Mouse (Mus musculus) lung, adult 2 months (tissue): ENCODE measurements at regions not wholly inside any gene's neighbourhood (a gene's known extent, or its start where the extent isn't known, plus 50 kb on each side); places are given as distances from the start of the nearest gene placed in this dataset.

Experiments used
- DNase-seq: peaks from one replicate; pipeline ENCODE4 v3.0.0; 2022
- H3K4me1 ChIP-seq: fragments of 200-500 bp; 2 replicates; pipeline ENCODE4 v1.6.1; 2011; ENCODE audit warnings: low read length; ENCODE audit not compliant: control insufficient read depth, insufficient read depth
- H3K4me3 ChIP-seq: fragments of 200-500 bp; replicated peaks from 2 replicates; pipeline ENCODE3; 2011; ENCODE audit warnings: low read depth, mild to moderate bottlenecking, control low read depth, low read length; ENCODE audit errors: extremely low read depth
- CTCF ChIP-seq: fragments of 200-500 bp; IDR thresholded peaks from 2 replicates; pipeline ENCODE4 v1.5.1; 2011; ENCODE audit warnings: mild to moderate bottlenecking, low read length, control low read depth; ENCODE audit not compliant: insufficient read depth
- POLR2A ChIP-seq: fragments of 200-500 bp; IDR thresholded peaks from 2 replicates; pipeline ENCODE4 v1.6.1; 2011; ENCODE audit warnings: low read depth, mild to moderate bottlenecking, control low read depth, low read length, borderline replicate concordance; ENCODE audit errors: extremely low read depth
- WGBS: fragments of 180-500 bp; shearing (Covaris S2); methylation state at CpG from one replicate; pipeline ENCODE4 v1.1.7; 2018; 5-methylcytosine and 5-hydroxymethylcytosine counted together

DNA sequence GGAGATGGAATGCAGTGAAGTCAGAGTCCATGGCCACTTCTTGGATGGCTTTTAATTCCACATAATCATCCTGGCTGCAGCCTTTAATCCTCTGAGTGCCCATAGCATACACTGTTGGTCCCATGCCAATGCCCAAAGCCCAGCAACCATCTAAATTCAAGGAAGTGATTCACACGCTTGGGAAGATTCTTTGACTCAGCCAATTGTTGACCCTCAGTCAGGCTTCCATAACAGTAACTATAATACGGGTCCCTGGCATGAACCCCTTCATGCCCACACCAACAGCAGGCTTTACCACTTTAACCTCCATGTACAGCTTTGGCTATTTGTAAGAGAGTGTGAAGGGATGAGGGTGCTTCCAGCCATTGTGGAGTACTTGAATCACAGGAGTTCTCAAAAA, 521.7 kb downstream of the Ppargc1a start:
- TF ChIP-seq CTCF (no peak), POLR2A (no peak)
- H3K4me3 ChIP-seq, result no peak overlapping the region
- DNase-seq, result no peak
- 74% methylated on average over 2 of the region's 2 CpGs for WGBS
- H3K4me1 ChIP-seq, result no peaks in the 10 kb centered on the region

DNA sequence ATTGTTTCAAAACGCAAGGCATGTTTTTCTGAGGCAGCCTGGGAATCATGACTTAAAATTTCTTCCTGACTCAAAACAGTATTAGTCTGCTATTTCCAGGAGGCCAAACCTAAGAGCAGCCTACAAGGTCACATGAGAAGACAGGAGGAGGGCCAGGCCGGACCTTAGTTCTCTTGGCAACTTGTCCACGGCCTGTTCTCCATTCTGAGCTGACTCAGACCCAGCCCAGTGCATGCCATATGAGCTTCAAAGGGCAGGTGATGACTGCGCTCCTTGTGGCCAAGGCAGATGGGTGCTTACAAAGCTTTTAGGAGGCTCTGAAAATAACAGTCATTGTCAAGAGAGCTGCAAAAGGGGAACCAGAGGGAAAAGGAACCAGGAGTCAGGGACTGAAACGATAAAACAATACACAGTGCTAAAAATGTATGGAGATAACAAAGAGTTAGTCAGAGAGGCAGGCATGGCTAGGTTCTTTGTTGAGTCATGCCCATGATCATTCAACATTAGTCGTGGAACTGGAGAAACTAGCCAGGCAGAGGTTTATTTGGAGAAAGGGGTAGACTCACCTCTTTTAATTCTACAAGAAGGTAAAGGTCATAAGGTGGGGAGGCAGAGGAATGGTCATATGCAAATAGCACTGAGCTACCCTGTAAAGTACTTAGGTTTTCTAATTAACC, 525.8 kb downstream of the Ppargc1a start:
- 70% methylated on average over 6 of the region's 6 CpGs for WGBS
- H3K4me3 ChIP-seq, result no peak overlapping the region
- TF ChIP-seq POLR2A (no peak), CTCF (no peak)
- no peak for DNase-seq
- no peaks in the 10 kb centered on the region for H3K4me1 ChIP-seq

DNA sequence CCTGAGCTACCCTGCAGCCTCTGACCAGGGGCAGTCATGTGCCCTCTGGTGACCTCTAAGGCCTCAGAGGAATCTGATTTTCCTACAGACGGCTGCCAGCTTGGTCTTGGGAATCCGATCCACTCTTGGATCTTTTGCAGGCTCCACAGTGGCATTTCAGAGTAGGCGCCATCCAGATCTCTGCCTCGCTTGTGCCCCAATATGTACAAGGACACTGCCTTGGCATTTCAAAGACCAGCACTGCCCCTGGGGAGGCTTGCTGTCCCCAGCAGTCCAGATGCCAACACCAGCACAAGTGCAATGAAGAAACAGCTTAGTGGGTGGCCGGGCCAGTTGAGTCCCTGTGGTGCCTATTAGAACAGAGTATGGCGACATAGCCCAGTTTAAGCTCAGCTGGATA, 526.6 kb downstream of the Ppargc1a start:
- DNase-seq, result no peak
- no peak overlapping the region for H3K4me3 ChIP-seq
- TF ChIP-seq POLR2A (no peak), CTCF (no peak)
- 77% methylated on average over 6 of the region's 6 CpGs for WGBS
- no peaks in the 10 kb centered on the region for H3K4me1 ChIP-seq

DNA sequence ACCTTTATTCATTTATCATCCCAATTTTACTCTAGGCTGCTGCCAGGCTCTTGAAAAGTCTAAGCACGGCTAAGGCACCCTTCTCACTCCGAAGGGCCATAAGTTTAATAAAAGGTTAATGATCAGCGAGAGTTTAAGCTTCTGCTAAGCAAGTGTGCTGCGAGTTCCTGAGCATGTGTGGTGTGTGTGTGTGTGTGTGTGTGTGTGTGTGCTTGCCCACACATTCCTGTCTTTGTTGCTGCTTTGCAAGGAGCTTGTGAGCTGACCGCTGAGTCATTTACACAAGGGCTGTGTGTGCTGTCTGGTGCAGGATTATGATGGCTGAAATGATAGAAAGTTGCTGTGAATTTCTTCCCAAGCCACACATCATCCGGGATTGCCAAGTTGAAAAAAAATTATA, 527.1 kb downstream of the Ppargc1a start:
- TF ChIP-seq POLR2A (no peak), CTCF (no peak)
- Histone ChIP-seq H3K4me3 (no peak overlapping the region), H3K4me1 (no peaks in the 10 kb centered on the region)
- DNase-seq, result no peak
- 61% methylated on average over 6 of the region's 6 CpGs for WGBS

GRCm38 (mm10) chr5:51039713-51040178, 527.8 kb downstream of the Ppargc1a start:
- DNase-seq, result no peak
- no peaks in the 10 kb centered on the region for H3K4me1 ChIP-seq
- 53% methylated on average over 5 of the region's 5 CpGs for WGBS
- H3K4me3 ChIP-seq, result no peak overlapping the region
- TF ChIP-seq POLR2A (no peak), CTCF (peak; percentile 39)

- Histone ChIP-seq H3K4me1 (no peaks in the 10 kb centered on the region), H3K4me3 (no peak overlapping the region)
- no peak for TF ChIP-seq POLR2A
- TF ChIP-seq CTCF, result no peak
- DNase-seq, result no peak
- 44% methylated on average over 2 of the region's 2 CpGs for WGBS
Measured at GRCm38 (mm10) chr5:51036450-51036990, 531.0 kb downstream of the Ppargc1a start.

DNA sequence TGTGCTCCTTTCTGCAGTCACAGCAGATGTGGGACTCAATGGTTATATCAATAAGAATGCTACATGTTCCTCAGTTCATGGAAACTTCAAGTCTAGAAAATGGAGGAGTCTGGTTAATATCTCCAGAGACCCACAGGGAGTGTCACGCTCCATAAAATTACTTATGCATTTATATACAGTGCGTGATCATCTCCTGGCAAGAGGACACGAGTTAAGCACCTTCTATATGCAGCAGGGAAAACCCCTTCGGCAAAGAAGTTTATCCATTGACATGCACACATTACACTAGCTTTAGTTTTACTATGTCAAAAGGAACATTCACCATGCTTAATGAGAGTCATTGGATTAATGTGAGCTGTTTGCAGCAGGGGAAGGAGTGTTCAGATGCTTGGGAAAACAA, 538.6 kb downstream of the Ppargc1a start:
- 81% methylated on average over 4 of the region's 4 CpGs for WGBS
- DNase-seq, result no peak
- TF ChIP-seq CTCF (no peak), POLR2A (no peak)
- H3K4me3 ChIP-seq, result no peak overlapping the region
- H3K4me1 ChIP-seq, result no peaks in the 10 kb centered on the region

- H3K4me1 ChIP-seq, result no peaks in the 10 kb centered on the region
- DNase-seq, result no peak
- WGBS, result 90% methylated on average over 2 of the region's 2 CpGs
- H3K4me3 ChIP-seq, result no peak overlapping the region
- TF ChIP-seq POLR2A (no peak), CTCF (no peak)
Measured at GRCm38 (mm10) chr5:50990822-50991537, 576.5 kb downstream of the Ppargc1a start.
